Mouse (Mus musculus): ENCODE results near the gene Snrnp200.
"Not testable (repeated sequence)": the region's sequence is repeated elsewhere in the genome, so short reads cannot be mapped to it uniquely, and the experiment has no call there.

The Snrnp200 gene

DNA sequence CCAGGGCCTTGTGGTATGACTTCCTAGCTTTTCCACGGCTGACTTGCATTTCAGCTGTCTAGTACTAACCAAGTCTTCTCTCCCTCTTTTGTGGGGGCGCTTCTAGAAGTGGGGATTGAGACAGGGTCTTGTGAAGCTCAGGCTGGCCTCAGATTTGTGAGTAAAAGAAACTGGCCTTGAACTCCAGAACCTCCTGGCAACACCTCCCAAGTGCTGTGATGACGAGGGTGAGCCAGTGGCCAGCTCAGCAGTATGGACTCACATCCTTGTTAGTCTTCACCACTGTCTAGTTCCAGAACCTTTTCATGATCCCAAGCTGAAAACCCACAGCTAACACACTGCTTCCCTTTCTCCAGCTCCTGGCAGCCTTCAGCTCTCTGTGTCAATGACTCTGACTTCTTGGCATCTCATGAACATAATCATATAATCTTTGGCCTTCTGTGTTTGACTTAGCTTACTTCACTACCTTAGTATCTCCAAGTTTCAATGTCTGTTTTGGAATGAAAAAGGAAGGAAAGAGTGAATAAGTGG, 46.5 kb downstream of the Snrnp200 start:
- DNase-seq (ENCODE audit: low read depth), result peak; percentile 63

- no peak for DNase-seq (ENCODE audit: low read depth)
Observed at GRCm38 (mm10) chr2:127255294-127255693, 47.1 kb downstream of the Snrnp200 start.

- DNase-seq (ENCODE audit: low read depth), result no peak
Observed at GRCm38 (mm10) chr2:127259340-127259739, 51.2 kb downstream of the Snrnp200 start.

DNA sequence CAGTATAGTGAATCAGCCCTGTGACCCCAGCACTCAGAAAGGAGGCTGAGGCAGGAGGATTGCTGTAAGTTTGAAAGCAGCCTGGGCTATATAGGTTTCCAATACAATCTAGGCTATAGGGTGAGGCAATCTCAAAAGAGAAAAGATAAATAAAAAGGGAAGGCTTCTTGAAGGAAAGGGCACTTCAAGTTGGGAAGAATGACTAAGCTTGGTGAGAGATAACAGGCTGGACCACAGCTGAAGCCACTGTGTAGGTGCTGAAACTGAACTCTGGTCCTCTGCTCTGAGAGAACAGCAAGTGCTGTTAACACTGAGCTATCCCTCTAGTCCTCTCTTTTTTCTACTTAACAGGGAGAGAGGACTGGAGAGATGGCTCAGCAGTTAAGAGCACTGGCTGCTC, 54.3 kb downstream of the Snrnp200 start:
- no peak for DNase-seq (ENCODE audit: low read depth)

- DNase-seq (ENCODE audit: low read depth), result no peak
Observed at GRCm38 (mm10) chr2:127267854-127268253, 59.7 kb downstream of the Snrnp200 start.

DNA sequence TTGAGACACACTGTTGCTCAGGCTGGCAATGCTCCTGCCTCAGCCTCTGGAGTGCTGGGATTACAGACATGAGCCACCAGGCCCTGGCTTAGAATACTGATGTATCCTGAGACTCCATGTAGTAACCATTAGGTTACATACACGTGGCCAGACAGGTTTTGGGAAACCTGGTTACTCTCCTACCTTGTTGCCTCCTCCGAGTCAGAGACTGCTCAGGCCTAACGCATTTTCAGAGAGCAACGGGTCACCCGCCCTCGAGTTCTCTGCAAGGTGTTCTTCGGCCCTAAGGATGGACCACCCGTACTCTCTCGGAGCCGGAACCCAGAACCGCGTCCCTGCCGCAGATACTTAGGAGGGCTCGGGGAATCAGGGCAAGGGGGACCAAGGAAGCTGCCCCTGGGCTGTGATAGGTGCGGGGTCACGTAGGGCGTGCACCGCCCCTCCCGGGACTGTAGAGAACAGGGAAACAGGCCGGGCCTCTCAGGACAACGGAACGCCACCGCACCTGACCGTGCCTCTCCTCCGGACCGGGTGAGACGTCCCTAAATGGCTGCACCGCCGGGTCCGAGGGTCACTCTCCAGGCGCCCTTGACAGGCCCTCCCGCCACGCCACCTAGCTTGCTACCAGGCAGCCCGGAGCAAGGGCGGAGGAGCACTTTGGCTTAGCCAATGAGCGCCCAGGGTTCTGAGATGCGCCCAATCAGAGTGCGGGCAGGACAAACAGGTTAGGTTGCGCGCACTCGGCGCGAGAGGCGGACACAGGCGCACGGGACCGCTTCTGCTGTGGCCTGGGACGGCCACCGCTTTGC, 61.5 kb downstream of the Snrnp200 start, which contains the start of gene Stard7:
Gene Stard7, plus strand, starts transcription at position 728 of the 809 bp plus-strand sequence.
- peak; percentile 90 for DNase-seq (ENCODE audit: low read depth)

- no peak for DNase-seq (ENCODE audit: low read depth)
Observed at GRCm38 (mm10) chr2:127270300-127271041, 62.3 kb downstream of the Snrnp200 start.

GRCm38 (mm10) chr2:127271042-127271515, 62.9 kb downstream of the Snrnp200 start:
- no peak for DNase-seq (ENCODE audit: low read depth)

DNA sequence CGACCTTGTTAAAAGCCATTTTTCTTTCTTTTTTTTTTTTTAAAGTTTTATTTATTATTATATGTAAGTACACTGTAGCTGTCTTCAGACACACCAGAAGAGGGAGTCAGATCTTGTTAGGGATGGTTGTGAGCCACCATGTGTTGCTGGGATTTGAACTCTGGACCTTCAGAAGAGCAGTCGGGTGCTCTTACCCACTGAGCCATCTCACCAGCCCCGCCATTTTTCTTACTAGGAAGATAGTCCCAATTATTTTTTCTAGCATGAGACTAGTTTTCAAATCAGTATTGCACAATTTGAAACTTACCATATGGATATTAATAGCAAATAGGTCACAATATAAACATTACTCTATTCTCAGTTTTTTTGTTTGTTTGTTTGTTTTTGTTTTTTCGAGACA, 63.9 kb downstream of the Snrnp200 start:
- DNase-seq (ENCODE audit: low read depth), result not testable (repeated sequence)

GRCm38 (mm10) chr2:127272806-127273205, 64.6 kb downstream of the Snrnp200 start:
- DNase-seq (ENCODE audit: low read depth), result no peak

GRCm38 (mm10) chr2:127274590-127274989, 66.4 kb downstream of the Snrnp200 start:
- no peak for DNase-seq (ENCODE audit: low read depth)

DNA sequence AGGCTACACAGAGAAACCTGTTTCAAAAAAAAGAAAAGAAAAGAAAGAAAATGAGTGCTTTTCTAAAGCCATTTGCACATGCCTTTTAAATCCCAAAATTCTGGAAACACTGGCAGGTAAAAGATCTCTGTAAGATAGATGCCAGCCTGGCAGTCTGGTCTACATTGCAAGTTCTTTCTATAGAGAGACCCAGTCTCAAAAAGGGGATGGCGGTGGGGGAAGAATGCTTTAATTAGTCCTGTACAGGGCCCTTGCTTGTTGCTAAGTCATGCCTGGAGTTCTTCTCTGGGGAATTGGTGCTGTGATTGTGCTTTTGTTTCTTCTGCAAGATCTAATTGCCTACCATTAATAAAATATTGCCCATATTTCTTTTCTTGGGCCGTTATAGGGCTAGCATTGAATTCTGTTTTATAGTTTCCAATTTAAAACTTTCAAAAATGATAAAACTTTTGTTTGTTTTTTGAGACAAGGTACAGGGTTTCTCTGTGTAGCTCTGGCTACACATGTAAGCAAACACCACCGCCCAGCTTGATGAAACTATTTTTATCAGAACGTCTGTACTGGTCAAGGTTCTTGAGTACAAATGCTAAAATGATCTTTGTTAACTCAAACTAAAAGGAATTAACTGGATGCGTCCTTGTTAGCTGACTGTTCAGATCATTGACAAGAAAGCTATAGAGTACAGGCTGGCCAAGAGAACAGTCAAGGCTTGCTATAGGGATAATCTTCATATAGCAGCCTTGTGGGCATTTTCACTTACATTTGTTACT, 67.5 kb downstream of the Snrnp200 start:
- DNase-seq (ENCODE audit: low read depth), result no peak

GRCm38 (mm10) chr2:127278162-127278561, 70.0 kb downstream of the Snrnp200 start:
- no peak for DNase-seq (ENCODE audit: low read depth)

Measured in fibroblast of lung, adult 2 months (primary cell).